Mouse (Mus musculus): ENCODE measurements around the gene Pmel. TPM values are rescaled to one million over a fixed set of nuclear protein-coding genes. Genes with fewer than 3 reads are reported as not detected.

The Pmel gene
- total RNA-seq (2022), result under 1 TPM in 1 of 4 experiments, not detected in 3; 0.25 TPM

- DNase-seq (ENCODE audit: low spot score in 2 of 2), result no peak
Measured at GRCm38 (mm10) chr10:128703895-128704294, at the start of gene Pmel. Gene Pmel, plus strand, starts transcription at chr10:128704195.

- DNase-seq (ENCODE audit: low spot score in 2 of 2), result no peak
Measured at GRCm38 (mm10) chr10:128655254-128655653, 48.7 kb upstream of the Pmel start.

- DNase-seq (ENCODE audit: low spot score in 2 of 2), result no peak
Measured at GRCm38 (mm10) chr10:128656731-128657130, 47.3 kb upstream of the Pmel start.

GRCm38 (mm10) chr10:128657844-128658243, 46.2 kb upstream of the Pmel start:
- DNase-seq (ENCODE audit: low spot score in 2 of 2), result no peak

GRCm38 (mm10) chr10:128659490-128659889, 44.5 kb upstream of the Pmel start:
- no peak for DNase-seq (ENCODE audit: low spot score in 2 of 2)

GRCm38 (mm10) chr10:128662465-128662864, 41.5 kb upstream of the Pmel start:
- DNase-seq (ENCODE audit: low spot score in 2 of 2), result no peak

- DNase-seq (ENCODE audit: low spot score in 2 of 2), result no peak
Measured at GRCm38 (mm10) chr10:128663441-128664220, 40.4 kb upstream of the Pmel start.

- no peak for DNase-seq (ENCODE audit: low spot score in 2 of 2)
Measured at GRCm38 (mm10) chr10:128664808-128665207, 39.2 kb upstream of the Pmel start.

GRCm38 (mm10) chr10:128665307-128665706, 38.7 kb upstream of the Pmel start:
- DNase-seq (ENCODE audit: low spot score in 2 of 2), result no peak

- no peak for DNase-seq (ENCODE audit: low spot score in 2 of 2)
Measured at GRCm38 (mm10) chr10:128665806-128666205, 38.2 kb upstream of the Pmel start.

GRCm38 (mm10) chr10:128668790-128669672, 35.0 kb upstream of the Pmel start:
- no peak for DNase-seq (ENCODE audit: low spot score in 2 of 2)

- no peak for DNase-seq (ENCODE audit: low spot score in 2 of 2)
Measured at GRCm38 (mm10) chr10:128671148-128671547, 32.8 kb upstream of the Pmel start.

GRCm38 (mm10) chr10:128673763-128674468, 30.1 kb upstream of the Pmel start, which contains the start of gene Suox:
Gene Suox, minus strand, starts transcription at chr10:128674073.
- peak; percentile 80 to 83 for DNase-seq (ENCODE audit: low spot score in 2 of 2)

GRCm38 (mm10) chr10:128674469-128675008, 29.5 kb upstream of the Pmel start:
- DNase-seq (ENCODE audit: low spot score in 2 of 2), result no peak

GRCm38 (mm10) chr10:128695411-128695991, 8.5 kb upstream of the Pmel start:
- DNase-seq (ENCODE audit: low spot score in 2 of 2), result no peak

GRCm38 (mm10) chr10:128695992-128696807, 7.8 kb upstream of the Pmel start, which contains the start of gene Rab5b:
Gene Rab5b, minus strand, starts transcription at chr10:128696264.
- DNase-seq (ENCODE audit: low spot score in 2 of 2), result peak; percentile 99

- DNase-seq (ENCODE audit: low spot score in 2 of 2), result no peak
Measured at GRCm38 (mm10) chr10:128697072-128697725, 6.8 kb upstream of the Pmel start.

GRCm38 (mm10) chr10:128699006-128699405, 5.0 kb upstream of the Pmel start:
- no peak for DNase-seq (ENCODE audit: low spot score in 2 of 2)

GRCm38 (mm10) chr10:128699611-128700010, 4.4 kb upstream of the Pmel start:
- no peak for DNase-seq (ENCODE audit: low spot score in 2 of 2)
